10 mouse cellular contexts compared by ENCODE assay signal in the genomic region with DNA sequence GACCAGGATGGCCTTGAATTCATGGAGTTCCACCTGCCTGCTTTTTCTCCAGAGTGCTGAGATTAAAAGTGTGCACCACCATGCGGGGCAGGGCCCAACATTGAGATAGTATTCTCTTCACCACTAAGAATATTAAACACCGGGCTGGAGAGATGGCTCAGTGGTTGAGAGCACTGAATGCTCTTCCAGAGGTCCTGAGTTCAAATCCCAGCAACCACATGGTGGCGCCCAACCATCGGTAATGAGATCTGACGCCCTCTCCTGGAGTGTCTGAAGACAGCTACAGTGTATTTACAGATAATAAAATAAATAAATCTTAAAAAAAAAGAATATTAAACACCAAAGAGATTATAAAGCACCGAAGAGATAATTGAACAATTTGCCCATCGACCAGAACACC. TPM values are rescaled to one million over a fixed set of nuclear protein-coding genes. Genes with fewer than 3 reads are reported as not detected.
DNase-seq lines count a peak whose midpoint lies in the region; ATAC-seq and TF ChIP-seq lines count a peak whose summit lies in the region.
"Had no signal": no experiment of that assay in that cellular context is flagged by ENCODE, and none has a peak within 500 bp of the region (broad histone marks: within the 10 kb centered on the region; RNA-seq: fewer than 3 reads in every experiment).

No protein-coding gene starts in this region.

- H3K4me1 ChIP-seq in intestine, postnatal 0 days (replicated peaks; ENCODE audit: control insufficient read depth, insufficient read depth, low read length) = 0 out of 2 replicates have a peak, but pooled peaks cover 6% of the 10 kb centered on the region
- peaks cover 4% of the 10 kb centered on the region; the same call in 1 of the 2 replicates for H3K4me1 ChIP-seq in intestine, embryonic 15.5 days (replicated peaks)
- no peaks in the 10 kb centered on the region; the same call in 1 of the 2 replicates for H3K4me1 ChIP-seq in bone marrow, adult 2 months (ENCODE audit: control insufficient read depth, insufficient read depth, low read length)
- peaks cover 17% of the 10 kb centered on the region for H3K4me1 ChIP-seq in midbrain, embryonic 13.5 days (replicated peaks)

- H3K27ac ChIP-seq in intestine, postnatal 0 days (ENCODE audit: low read depth, low read length) = no peak overlapping the region
- H3K27ac ChIP-seq in intestine, embryonic 15.5 days = no peak overlapping the region
- H3K27ac ChIP-seq in bone marrow, adult 2 months (ENCODE audit: control insufficient read depth, insufficient read depth, low read depth, low read length, poor library complexity) = no peak overlapping the region
- H3K27ac ChIP-seq in midbrain, embryonic 13.5 days = no peak overlapping the region

- WGBS in intestine, postnatal 0 days = 72% methylated on average over 7 of the region's 7 CpGs
- 75% methylated on average over 7 of the region's 7 CpGs for WGBS in intestine, embryonic 15.5 days
- WGBS in bone marrow, adult 2 months = 74% methylated on average over 7 of the region's 7 CpGs
- 76% methylated on average over 7 of the region's 7 CpGs for WGBS in midbrain, embryonic 13.5 days

- H3K27me3 ChIP-seq in intestine, postnatal 0 days (replicated peaks; ENCODE audit: control insufficient read depth, insufficient read depth, low read length) = no peaks in the 10 kb centered on the region
- H3K27me3 ChIP-seq in intestine, embryonic 15.5 days (replicated peaks) = no peaks in the 10 kb centered on the region
- no peaks in the 10 kb centered on the region for H3K27me3 ChIP-seq in midbrain, embryonic 13.5 days
- H3K27me3 ChIP-seq: hindbrain, embryonic 15.5 days had no signal

- H3K9ac ChIP-seq in intestine, postnatal 0 days (ENCODE audit: low read depth, low read length) = no peak overlapping the region
- no peak overlapping the region for H3K9ac ChIP-seq in intestine, embryonic 15.5 days
- no peak overlapping the region for H3K9ac ChIP-seq in midbrain, embryonic 13.5 days (replicated peaks)

- peak; percentile 68 for TF ChIP-seq CTCF in intestine, postnatal 0 days (IDR thresholded peaks at IDR 0.05; ENCODE audit: low read depth)
- peak; percentile 66 for TF ChIP-seq CTCF in bone marrow, adult 2 months (IDR thresholded peaks at IDR 0.05; ENCODE audit: control insufficient read depth, insufficient read depth, low read length)

- no peak for ATAC-seq in intestine, postnatal 0 days
- ATAC-seq in intestine, embryonic 15.5 days = no peak
- no peak for ATAC-seq in midbrain, embryonic 13.5 days
- no peak for ATAC-seq in frontal cortex, adult (ENCODE audit: low TSS enrichment)

- H3K4me3 ChIP-seq in intestine, postnatal 0 days (ENCODE audit: low read depth, low read length) = no peak overlapping the region
- H3K4me3 ChIP-seq in intestine, embryonic 15.5 days (replicated peaks) = no peak overlapping the region
- H3K4me3 ChIP-seq in bone marrow, adult 2 months (replicated peaks; ENCODE audit: control insufficient read depth, low read depth, low read length) = no peak overlapping the region
- H3K4me3 ChIP-seq in midbrain, embryonic 13.5 days (replicated peaks) = no peak overlapping the region

- H3K9me3 ChIP-seq in intestine, postnatal 0 days (ENCODE audit: control insufficient read depth) = no peaks in the 10 kb centered on the region
- H3K9me3 ChIP-seq in intestine, embryonic 15.5 days = no peaks in the 10 kb centered on the region
- H3K9me3 ChIP-seq in midbrain, embryonic 13.5 days = no peaks in the 10 kb centered on the region
- H3K9me3 ChIP-seq: hindbrain, embryonic 15.5 days had no signal

- TF ChIP-seq POLR2A in bone marrow, adult 2 months (IDR thresholded peaks at IDR 0.05; ENCODE audit: borderline replicate concordance, control insufficient read depth, low read depth, low read length) = no peak

- DNase-seq in CD4-positive helper T cell, adult 2 months (ENCODE audit: low read depth, low spot score) = peak; percentile 48
- peak; percentile 43 for DNase-seq in spleen, adult 12 weeks (ENCODE audit: low spot score)
- no peak for DNase-seq in layer of hippocampus, postnatal 25 days (ENCODE audit: extremely low spot score in 1 of 2, low spot score in 1 of 2)
- DNase-seq: gastrocnemius, postnatal 10 days had no signal

- H3K4me2 ChIP-seq in intestine, postnatal 0 days (replicated peaks; ENCODE audit: low read depth) = no peak overlapping the region
- H3K4me2 ChIP-seq in intestine, embryonic 15.5 days (replicated peaks) = no peak overlapping the region
- H3K4me2 ChIP-seq in midbrain, embryonic 13.5 days (replicated peaks) = no peak overlapping the region

- no peaks in the 10 kb centered on the region for H3K36me3 ChIP-seq in intestine, postnatal 0 days (ENCODE audit: control insufficient read depth, insufficient read depth)
- no peaks in the 10 kb centered on the region for H3K36me3 ChIP-seq in intestine, embryonic 15.5 days
- H3K36me3 ChIP-seq in midbrain, embryonic 13.5 days = no peaks in the 10 kb centered on the region
- H3K36me3 ChIP-seq: hindbrain, embryonic 15.5 days had no signal

RNA-seq across cellular contexts. Expression of a gene that starts 20.1 kb away (rescaled TPM):
- polyA plus RNA-seq in intestine, postnatal 0 days (2015; fragmentation: Nextera tagmentation; extraction: Ambion mirVana) = 15.4 and 19.0 TPM in 2 replicates
- polyA plus RNA-seq in intestine, embryonic 15.5 days (2015; fragmentation: Nextera tagmentation; extraction: Ambion mirVana) = 21.3 and 21.4 TPM in 2 replicates
- polyA plus RNA-seq in bone marrow, adult 2 months (2011; ENCODE audit: insufficient read depth, insufficient read length, low replicate concordance, missing spikeins) = 4.8 and 6.3 TPM in 2 replicates
- 10 to 100 TPM; 64.7 to 68.7 TPM for total RNA-seq in layer of hippocampus, postnatal 25 days (2021)
- polyA plus RNA-seq in midbrain, embryonic 13.5 days (2015; fragmentation: Nextera tagmentation; extraction: Ambion mirVana) = 24.9 and 26.5 TPM in 2 replicates

RNA-seq across cellular contexts. Expression of a gene that starts 26.6 kb away (rescaled TPM):
- 173 and 190 TPM in 2 replicates for polyA plus RNA-seq in intestine, postnatal 0 days (2015; fragmentation: Nextera tagmentation; extraction: Ambion mirVana)
- polyA plus RNA-seq in intestine, embryonic 15.5 days (2015; fragmentation: Nextera tagmentation; extraction: Ambion mirVana) = 209 and 230 TPM in 2 replicates
- polyA plus RNA-seq in bone marrow, adult 2 months (2011; ENCODE audit: insufficient read depth, insufficient read length, low replicate concordance, missing spikeins) = 28.2 and 49.7 TPM in 2 replicates
- 10 to 100 TPM; 67.7 to 79.1 TPM for total RNA-seq in layer of hippocampus, postnatal 25 days (2021)
- polyA plus RNA-seq in midbrain, embryonic 13.5 days (2015; fragmentation: Nextera tagmentation; extraction: Ambion mirVana) = 160 and 177 TPM in 2 replicates

RNA-seq across cellular contexts. Expression of a gene that starts 46.2 kb away (rescaled TPM):
- polyA plus RNA-seq in intestine, postnatal 0 days (2015; fragmentation: Nextera tagmentation; extraction: Ambion mirVana) = 93.0 and 99.7 TPM in 2 replicates
- 127 and 130 TPM in 2 replicates for polyA plus RNA-seq in intestine, embryonic 15.5 days (2015; fragmentation: Nextera tagmentation; extraction: Ambion mirVana)
- polyA plus RNA-seq in bone marrow, adult 2 months (2011; ENCODE audit: insufficient read depth, insufficient read length, low replicate concordance, missing spikeins) = 48.8 and 72.4 TPM in 2 replicates
- 10 to 100 TPM; 82.2 to 82.7 TPM for total RNA-seq in layer of hippocampus, postnatal 25 days (2021)
- 151 and 155 TPM in 2 replicates for polyA plus RNA-seq in midbrain, embryonic 13.5 days (2015; fragmentation: Nextera tagmentation; extraction: Ambion mirVana)

Comparison
In these comparisons a context has a peak if more than half of its experiments do, and no peak if none do; other contexts are left out.
1. DNase-seq: peak in CD4-positive helper T cell, adult 2 months (single experiment) and spleen, adult 12 weeks (single experiment); none in layer of hippocampus, postnatal 25 days (0 of 2).